Mouse (Mus musculus) stomach, postnatal 0 days (tissue): ENCODE data around the gene Lingo1.

Experiments
- CTCF ChIP-seq: IDR thresholded peaks from 2 replicates; pipeline ENCODE4 v1.5.1; 2016; ENCODE audit warnings: antibody characterized with exemption, low read depth, mild to moderate bottlenecking, moderate library complexity
- EP300 ChIP-seq: optimal IDR thresholded peaks from 2 replicates; pipeline ENCODE3; 2016; ENCODE audit warnings: antibody characterized with exemption

GRCm38 (mm10) chr9:56630945-56631344 lies 165.3 kb downstream of the Lingo1 start:
- TF ChIP-seq CTCF, result no peak
- no peak for TF ChIP-seq EP300
